Mouse (Mus musculus) E14TG2a.4 (cell line): ENCODE results near the gene Gpr83.

Source experiments
- CTCF ChIP-seq: conservative IDR thresholded peaks from 2 replicates; pipeline ENCODE4 v1.5.1; 2014; ENCODE audit warnings: low read length
- NANOG ChIP-seq: IDR thresholded peaks from 2 replicates; pipeline ENCODE4 v1.6.1; 2014; ENCODE audit warnings: borderline replicate concordance, low read length, mixed read lengths
- POU5F1 ChIP-seq: IDR thresholded peaks from 2 replicates; pipeline ENCODE4 v1.6.1; 2014; ENCODE audit warnings: low read length, borderline replicate concordance

DNA sequence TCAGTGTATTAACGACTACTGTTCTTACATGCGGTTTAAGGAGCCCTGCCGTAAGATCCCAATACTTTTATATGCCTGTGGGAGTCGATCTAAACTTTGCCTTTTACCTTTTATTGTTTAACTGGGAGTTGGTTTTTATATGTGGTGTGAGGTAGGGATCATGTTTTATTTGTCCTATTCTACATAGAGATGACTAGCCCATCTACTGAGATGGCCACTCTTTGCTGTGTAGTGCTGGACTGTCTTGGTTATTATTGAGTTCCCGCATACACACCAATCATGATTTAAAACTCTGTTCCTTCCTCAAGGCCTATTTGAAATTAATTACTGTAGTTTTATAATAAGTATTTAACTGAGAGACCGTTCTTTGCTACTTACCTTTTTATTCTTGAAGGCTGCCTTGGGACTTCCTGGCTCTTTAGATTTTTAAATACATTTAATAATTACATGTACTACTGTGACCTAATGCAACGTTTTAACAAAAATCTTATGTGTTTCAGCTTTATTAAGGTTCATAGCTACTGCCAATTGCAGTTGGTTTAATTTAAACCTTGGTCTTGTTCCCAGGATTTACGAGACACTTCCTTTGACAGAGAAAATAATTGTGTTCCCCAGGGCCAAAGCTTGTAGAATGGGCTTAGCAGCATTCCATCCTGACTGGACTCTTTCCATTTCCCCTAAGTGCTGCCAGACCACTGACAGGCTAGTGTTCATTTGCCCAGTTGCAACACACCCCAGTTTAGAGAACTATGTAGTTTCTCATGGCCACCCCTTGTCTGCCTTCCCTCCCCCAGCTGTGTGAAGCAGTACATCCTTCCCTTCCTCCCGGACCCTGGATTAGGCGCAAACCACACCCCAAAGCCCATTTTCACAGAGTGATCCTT is 17.9 kb upstream of the Gpr83 start:
- no peak for TF ChIP-seq CTCF
- no peak for TF ChIP-seq NANOG
- no peak for TF ChIP-seq POU5F1
